Mouse (Mus musculus) thymus, postnatal 25 days (tissue): ENCODE data around the gene Hist1h2bm.

Experiments used
- DNase-seq: peaks from one replicate; pipeline ENCODE4 v3.0.0; 2022

The Hist1h2bm gene

DNA sequence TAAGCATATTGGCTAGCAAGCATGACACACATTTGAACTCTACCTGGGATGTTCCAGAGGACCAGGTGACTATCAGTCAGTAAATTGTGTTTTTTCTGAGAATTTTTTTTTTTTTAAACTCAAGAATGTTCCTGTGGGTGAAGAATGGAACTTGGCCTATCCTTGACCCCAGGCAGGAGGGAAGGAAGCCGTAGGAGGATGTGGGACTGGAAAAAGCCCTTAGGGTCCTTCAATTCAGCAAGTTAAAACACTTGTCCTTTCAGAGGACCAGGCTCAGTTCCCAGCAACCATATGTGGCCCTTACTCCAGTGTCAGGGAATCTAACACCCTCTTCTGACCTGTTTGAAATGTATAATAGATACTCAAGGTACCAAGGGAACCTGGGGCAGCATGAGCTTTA, 7.7 kb downstream of the Hist1h2bm start:
- DNase-seq = no peak

DNA sequence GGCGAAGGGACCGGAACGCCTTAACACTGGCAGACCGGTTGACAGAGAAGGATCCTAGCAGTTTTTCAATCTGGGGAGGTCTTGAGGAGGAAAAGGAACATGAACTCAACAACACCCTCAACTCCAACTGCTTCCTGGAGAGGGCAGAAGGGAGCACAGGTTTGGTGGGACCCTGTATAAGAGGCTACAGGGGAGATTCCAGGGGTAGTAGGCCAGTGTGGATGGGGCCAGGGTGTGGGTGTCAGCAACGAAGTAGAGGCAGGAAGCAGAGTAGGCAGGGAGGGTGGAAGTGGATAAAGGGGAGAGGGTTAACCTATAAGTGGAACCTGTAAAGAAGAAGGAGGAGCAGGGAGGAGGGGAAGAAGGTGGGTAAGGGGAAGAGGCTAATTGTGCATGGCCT, 11.6 kb downstream of the Hist1h2bm start:
- DNase-seq = peak; percentile 46

DNA sequence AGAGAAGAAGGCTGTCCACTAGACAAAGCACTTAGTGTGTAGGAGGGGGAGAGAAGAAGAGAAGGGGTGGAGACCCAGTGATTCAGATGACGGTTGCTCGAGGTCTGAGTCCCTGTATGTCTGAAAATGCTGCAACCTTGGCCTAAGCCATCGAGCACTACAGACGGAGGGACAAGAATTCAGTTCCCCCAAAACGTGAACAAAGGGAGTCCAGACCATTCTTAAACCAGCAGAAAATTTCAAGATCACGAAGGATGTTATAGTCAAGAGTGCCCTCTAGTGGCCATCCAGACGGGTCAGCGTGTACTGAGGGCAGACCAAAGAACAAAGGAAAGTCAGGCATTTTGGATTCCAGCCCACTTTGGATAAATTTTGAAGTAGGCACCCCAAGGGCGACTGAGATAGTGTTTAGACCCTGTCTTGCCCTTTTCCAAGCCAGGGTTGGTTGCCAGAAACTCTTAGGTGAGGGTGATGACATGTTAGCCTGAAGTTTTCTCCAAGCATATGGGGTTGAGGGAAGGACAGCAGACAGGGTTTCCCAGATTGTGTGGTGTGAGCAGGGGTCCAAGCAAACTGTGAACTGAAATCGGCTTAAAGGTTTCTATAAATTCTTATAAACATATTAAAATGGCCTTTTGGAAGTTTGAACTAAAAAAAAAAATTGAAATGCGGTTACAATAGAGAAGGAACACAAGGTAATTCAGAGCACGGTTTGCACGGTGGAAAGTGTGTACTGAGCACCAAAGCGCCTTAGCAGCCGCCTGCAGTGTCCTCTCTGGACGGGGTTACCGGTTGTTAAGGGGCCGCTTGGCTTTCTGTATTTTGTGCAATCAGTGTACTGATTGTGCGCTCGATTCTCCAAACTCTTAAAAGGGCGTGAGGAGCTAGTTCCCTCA, 12.4 kb downstream of the Hist1h2bm start:
- DNase-seq = peak; percentile 82

DNA sequence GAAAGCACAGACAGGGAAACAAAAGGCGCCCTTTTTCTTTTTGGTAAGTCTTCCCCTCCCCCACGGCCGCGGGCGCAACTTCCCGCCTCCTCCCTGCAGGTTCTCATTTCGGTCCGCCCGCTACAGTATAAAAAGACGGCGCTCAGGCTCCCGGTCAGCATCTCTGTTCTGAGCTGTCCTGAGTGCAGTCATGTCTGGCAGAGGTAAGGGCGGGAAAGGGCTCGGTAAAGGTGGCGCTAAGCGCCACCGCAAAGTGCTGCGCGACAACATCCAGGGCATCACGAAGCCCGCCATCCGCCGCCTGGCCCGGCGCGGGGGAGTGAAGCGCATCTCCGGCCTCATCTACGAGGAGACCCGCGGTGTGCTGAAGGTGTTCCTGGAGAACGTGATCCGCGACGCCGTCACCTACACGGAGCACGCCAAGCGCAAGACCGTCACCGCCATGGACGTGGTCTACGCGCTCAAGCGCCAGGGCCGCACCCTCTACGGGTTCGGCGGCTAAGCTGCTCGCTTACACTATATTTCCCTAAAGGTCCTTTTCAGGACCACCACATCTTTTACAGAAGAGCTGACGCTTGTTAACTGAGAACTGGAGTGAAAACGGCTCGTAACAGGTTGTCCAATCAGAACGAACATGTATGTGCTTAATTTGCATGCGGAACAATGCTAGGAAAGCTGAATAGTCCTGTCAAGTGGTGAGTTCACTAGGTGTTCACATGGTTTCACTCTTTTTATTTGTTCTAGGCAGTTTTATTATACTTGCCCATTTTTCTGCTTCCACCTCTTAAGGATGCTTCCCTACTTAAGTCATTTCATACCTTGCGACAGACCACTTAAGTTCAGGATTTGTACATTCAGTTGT, 13.3 kb downstream of the Hist1h2bm start, which contains the start of gene Hist1h4j:
Gene Hist1h4j, plus strand, starts transcription at position 159 of the 862 bp plus-strand sequence.
- DNase-seq = peak; percentile 88

DNA sequence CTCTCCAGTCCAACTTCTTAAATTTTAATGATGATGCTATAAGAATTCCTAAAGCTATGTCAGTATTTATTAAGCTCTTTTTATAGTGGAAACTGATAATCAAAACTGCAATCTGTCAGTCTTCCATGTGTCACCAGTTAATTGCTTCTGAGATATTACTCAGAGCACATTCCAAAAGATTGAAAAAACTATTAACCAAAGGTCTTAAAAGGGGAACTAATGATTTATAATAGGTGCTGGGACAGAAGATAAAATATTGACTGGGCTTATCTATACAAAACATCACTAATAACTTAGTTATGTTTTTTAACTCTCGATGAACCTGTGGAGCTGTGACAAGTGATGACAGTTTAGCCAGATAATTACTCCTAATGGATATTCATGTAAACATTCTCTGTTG, 23.2 kb downstream of the Hist1h2bm start:
- DNase-seq = no peak

DNA sequence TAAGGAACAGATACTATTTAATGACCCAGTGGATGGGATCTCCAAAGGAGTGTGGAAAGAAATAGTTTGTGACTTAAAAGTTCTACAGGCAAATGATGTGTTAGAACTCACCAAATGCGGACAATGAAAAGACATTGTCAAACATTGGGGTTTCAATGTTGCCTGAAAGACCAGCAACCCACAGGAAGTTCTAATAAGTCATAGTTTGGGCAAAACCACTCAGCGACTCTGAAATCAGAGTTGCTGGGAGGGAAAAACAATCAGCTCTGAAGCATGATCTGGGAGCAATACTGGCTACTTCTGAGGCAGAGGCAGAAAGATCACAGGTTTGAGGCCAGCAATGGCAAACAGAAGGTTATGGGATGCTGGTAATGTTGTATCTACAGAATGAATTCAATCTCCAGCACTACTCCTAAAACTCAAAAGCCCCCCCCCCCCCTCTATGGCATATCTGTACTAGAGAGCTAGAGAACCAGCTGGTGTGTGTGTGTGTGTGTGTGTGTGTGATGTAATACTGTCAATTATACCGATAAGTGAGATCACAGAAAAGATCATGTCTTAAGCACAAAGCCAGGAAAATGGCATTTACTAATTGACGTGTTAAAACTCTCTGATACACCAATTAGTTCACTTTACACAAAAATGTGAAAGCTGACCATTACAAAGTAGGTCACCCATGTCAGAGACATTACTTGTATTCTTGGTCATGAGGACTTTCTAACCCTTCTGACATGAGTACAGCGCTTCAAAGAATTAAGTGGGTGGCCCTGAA, 27.7 kb downstream of the Hist1h2bm start:
- no peak for DNase-seq

DNA sequence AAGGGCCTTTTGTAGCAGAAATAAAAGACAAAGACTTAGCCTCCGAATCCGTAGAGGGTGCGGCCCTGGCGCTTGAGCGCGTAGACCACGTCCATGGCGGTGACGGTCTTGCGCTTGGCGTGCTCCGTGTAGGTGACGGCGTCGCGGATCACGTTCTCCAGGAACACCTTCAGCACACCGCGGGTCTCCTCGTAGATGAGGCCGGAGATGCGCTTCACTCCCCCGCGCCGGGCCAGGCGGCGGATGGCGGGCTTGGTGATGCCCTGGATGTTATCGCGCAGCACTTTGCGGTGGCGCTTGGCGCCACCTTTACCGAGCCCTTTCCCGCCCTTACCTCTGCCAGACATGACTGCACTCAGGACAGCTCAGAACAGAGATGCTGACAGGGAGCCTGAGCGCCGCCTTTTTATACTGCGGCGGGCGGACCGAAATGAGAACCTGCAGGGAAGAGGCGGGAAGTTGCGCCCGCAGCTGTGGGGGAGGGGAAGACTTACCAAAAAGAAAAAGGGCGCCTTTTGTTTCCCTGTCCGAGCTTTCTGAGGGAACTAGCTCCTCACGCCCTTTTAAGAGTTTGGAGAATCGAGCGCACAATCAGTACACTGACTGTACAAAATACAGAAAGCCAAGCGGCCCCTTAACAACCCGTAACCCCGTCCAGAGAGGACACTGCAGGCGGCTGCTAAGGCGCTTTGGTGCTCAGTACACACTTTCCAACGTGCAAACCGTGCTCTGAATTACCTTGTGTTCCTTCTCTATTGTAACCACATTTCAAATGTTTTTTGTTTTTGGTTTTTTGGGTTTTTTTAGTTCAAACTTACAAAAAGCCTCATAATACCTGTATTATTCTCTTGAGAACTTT, 28.5 kb downstream of the Hist1h2bm start, which contains the start of gene Hist1h4k:
Gene Hist1h4k, minus strand, starts transcription at position 347 of the 859 bp plus-strand sequence.
- peak; percentile 98 for DNase-seq

DNA sequence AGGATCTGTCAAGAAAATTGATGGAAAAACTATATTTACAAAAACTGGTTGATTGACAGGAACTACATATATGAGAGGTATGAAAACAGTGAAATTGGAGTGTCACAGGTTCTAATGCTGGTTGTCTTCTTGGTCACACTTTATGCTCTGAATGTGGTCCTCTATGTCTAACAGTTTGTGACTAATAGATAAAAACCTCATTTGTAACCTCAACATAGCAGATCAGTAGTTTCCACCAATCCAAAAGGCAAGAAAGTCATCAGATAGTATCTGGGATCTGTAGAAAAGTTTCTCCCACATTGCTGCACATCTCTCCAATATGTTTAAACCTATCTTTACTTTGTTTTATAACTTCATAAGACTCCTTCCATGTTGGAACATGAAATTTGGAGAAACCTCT, 29.6 kb downstream of the Hist1h2bm start:
- DNase-seq = no peak

DNA sequence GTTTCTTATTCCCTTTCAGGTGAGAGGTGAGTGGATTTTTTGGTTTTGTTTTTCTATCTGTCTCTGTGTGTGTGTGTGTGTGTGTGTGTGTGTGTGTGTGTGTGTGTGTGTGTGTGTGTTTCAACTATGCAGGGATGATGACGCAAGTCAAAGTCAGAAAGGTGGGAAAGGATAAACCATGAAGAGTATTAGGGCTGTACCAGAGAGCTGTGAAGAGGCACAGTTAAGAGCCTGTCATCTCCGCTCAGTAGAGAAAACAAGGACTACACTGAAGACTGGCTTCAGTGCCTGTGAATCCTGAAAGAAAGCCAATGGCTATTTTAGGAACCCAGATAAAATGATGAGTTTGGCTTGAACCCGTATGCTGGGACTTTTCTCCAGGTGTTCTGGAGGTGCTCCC, 30.0 kb downstream of the Hist1h2bm start:
- DNase-seq = no peak

DNA sequence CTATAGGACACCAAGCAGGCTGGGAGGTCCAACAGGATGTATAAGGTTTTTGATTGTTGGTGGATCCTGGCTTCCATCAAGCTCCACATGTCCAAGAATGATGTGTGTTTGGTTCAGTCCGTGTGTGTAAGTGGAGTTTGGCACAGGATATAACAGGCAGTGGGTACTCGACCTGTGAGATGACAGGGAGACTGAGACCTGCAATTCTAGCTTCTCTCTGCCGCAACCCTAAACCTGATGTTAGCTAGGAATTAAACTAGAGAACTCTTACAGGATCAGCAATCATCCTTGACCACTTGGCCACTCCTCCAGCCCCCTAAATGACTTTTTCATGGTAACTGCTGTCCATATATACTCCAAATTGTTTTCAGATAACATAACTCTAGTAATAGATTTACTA, 30.5 kb downstream of the Hist1h2bm start:
- DNase-seq = peak; percentile 16

DNA sequence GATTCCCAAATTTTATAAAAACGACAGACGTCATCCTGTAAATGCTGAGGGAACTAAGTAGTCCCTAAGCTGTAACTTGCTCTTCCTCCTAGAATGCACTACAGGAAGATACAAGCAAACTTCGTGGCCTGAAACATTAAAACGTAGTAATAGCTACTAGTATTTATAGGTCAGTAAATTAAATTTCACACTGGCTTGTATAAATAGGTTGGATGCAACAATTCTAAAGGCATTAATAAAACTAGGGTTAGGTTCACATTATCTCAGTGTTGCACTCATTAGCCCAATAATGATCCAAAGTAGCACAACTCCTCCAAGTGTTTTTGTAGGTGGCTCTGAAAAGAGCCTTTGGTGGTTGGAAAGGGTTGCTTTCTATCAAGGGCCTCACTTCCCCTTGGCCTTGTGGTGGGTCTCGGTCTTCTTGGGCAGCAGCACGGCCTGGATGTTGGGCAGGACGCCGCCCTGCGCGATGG, 31.2 kb downstream of the Hist1h2bm start:
- DNase-seq = no peak

DNA sequence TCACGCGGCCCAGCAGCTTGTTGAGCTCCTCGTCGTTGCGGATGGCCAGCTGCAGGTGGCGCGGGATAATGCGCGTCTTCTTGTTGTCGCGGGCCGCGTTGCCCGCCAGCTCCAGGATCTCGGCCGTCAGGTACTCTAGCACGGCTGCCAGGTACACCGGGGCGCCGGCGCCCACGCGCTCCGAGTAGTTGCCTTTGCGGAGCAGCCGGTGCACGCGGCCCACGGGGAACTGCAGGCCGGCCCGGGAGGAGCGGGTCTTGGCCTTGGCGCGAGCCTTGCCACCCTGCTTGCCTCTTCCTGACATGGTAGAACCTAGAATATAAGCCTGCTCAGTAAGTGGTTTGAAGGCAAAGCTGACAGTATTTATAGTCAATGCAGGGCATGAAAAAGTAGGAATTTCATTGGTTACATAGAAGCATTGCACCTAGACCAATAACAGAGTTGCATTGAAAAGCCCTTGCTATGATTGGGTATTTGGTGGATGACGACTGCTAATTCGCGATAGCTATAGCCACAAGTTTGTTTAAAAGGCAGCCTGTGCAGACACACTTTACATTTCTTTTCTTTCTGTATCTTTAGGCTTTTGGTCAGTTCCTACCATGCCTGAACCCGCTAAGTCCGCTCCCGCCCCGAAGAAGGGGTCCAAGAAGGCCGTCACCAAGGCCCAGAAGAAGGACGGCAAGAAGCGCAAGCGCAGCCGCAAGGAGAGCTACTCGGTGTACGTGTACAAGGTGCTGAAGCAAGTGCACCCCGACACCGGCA, 31.9 kb downstream of the Hist1h2bm start, which contains the start of the genes Hist1h2ak and Hist1h2bn:
Gene Hist1h2ak, minus strand, starts transcription at position 304 of the 762 bp plus-strand sequence.
Gene Hist1h2bn, plus strand, starts transcription at position 600 of the 762 bp plus-strand sequence.
- DNase-seq = peak; percentile 79

DNA sequence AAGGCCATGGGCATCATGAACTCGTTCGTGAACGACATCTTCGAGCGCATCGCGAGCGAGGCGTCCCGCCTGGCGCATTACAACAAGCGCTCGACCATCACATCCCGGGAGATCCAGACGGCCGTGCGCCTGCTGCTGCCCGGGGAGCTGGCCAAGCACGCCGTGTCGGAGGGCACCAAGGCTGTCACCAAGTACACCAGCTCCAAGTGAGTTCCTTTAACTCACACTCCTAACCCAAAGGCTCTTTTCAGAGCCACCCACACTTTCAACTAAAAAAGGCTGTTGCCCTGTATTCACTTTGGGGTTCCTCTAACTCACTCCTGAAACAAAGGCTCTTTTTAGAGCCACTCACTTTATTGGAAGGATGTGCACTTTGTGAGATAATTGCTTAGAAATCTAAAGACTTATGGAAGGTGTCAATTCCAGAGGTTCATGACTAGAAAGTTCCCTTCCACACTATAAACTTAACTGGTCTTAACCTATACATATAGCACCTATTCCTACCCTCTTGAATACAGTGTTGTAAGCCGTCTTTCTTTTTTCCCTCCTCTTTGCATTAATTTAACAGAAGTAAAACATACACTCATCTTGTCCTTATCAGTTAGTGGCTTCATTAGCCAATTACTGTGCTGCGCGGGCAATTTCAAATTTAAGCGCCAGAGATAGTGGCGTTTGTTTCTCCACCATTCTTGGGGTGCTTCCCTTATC, 32.6 kb downstream of the Hist1h2bm start:
- peak; percentile 34 for DNase-seq

DNA sequence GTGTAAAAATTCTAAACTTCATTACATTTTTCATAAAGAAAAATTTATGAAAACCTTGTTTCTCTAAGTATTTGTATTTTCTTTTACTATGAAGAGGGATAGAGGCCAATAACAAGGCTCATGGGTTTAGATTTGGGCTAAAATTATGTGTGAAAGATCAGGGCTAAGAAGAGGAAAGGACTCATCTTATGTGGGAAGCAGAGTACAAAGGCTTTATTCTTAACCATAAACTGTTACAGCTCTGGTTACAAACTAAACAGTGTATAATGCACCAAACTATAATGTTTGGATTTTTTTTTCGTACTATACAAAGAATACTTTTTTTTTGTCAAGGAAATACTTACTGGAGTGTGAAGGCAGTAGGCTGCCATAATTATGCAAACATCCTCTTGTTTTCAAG, 33.9 kb downstream of the Hist1h2bm start:
- no peak for DNase-seq
